Mouse (Mus musculus) liver, postnatal 0 days (tissue): ENCODE results near the gene Tlr2. TPM values are rescaled to one million over a fixed set of nuclear protein-coding genes. Genes with fewer than 3 reads are reported as not detected.

Experiments used
- ATAC-seq: fragments of 200-750 bp; cut with Nextera tagmentation; 2 replicates; pipeline ENCODE4 v1.8.0; 2017; ENCODE audit warnings: mild to moderate bottlenecking, moderate library complexity
- DNase-seq: peaks from one replicate; pipeline ENCODE4 v3.0.0-alpha.2; 2016
- H3K27ac ChIP-seq: fragments of 300-500 bp; sonication (generic); 2 replicates; pipeline ENCODE4 v1.5.1; 2014; ENCODE audit warnings: antibody characterized with exemption, moderate library complexity, mild to moderate bottlenecking, low read depth
- H3K27me3 ChIP-seq: fragments of 300-500 bp; sonication (generic); 2 replicates; pipeline ENCODE4 v1.6.1; 2014; ENCODE audit warnings: low read length, control low read depth, mixed read lengths; ENCODE audit not compliant: insufficient read depth
- H3K36me3 ChIP-seq: fragments of 300-500 bp; sonication (generic); replicated peaks from 2 replicates; pipeline ENCODE4 v1.6.1; 2014; ENCODE audit warnings: mild to moderate bottlenecking, control low read depth, low read length, moderate library complexity, mixed read lengths; ENCODE audit not compliant: insufficient read depth
- H3K4me1 ChIP-seq: fragments of 300-500 bp; sonication (generic); 2 replicates; pipeline ENCODE4 v1.6.1; 2014; ENCODE audit warnings: antibody characterized with exemption, mild to moderate bottlenecking, control low read depth; ENCODE audit not compliant: insufficient read depth
- H3K4me2 ChIP-seq: fragments of 300-500 bp; sonication (generic); 2 replicates; pipeline ENCODE4 v1.6.1; 2014; ENCODE audit warnings: low read depth, mild to moderate bottlenecking, low read length, moderate library complexity, mixed read lengths
- H3K4me3 ChIP-seq: fragments of 300-500 bp; sonication (generic); 2 replicates; pipeline ENCODE4 v1.5.1; 2014; ENCODE audit warnings: low read depth, low read length
- H3K9ac ChIP-seq: fragments of 300-500 bp; sonication (generic); replicated peaks from 2 replicates; pipeline ENCODE4 v1.6.1; 2014; ENCODE audit warnings: mild to moderate bottlenecking, moderate library complexity
- H3K9me3 ChIP-seq: fragments of 300-500 bp; sonication (generic); 2 replicates; pipeline ENCODE4 v1.6.1; 2016; ENCODE audit warnings: mild to moderate bottlenecking, control low read depth, low read length, mixed read lengths
- CTCF ChIP-seq: sonication (generic); IDR thresholded peaks from 2 replicates; pipeline ENCODE4 v1.5.1; 2016; ENCODE audit warnings: antibody characterized with exemption, low read depth
- EP300 ChIP-seq: IDR thresholded peaks from 2 replicates; pipeline ENCODE4 v1.6.1; 2016; ENCODE audit warnings: antibody characterized with exemption, low read depth, mild to moderate bottlenecking
- WGBS: fragments of 180-500 bp; shearing (Covaris S2); extraction: QIAGEN DNeasy Blood & Tissue Kit; methylation state at CpG from one replicate; pipeline ENCODE4 v1.1.7; 2014; ENCODE audit not compliant: insufficient replicate concordance; 5-methylcytosine and 5-hydroxymethylcytosine counted together
- polyA plus RNA-seq: library from polyadenylated mRNA; unstranded; fragments of >200 nt; fragmentation: Nextera tagmentation; extraction: Ambion mirVana; gene quantifications from 2 replicates; pipeline ENCODE4 v1.2.1, GENCODE M21; 2015

Tlr2 gene
- polyA plus RNA-seq, 1 experiment from 2014 or later, result 2.1 TPM

- 78% methylated on average over 7 of the region's 7 CpGs for WGBS
- DNase-seq (no peak), ATAC-seq (no peak)
- no peak overlapping the region for H3K9ac ChIP-seq
- H3K9me3 ChIP-seq, result no peaks in the 10 kb centered on the region
- no peak overlapping the region for H3K4me2 ChIP-seq
- TF ChIP-seq EP300, result no peak
- no peak for TF ChIP-seq CTCF
- H3K4me3 ChIP-seq, result no peak overlapping the region
- no peaks in the 10 kb centered on the region for H3K36me3 ChIP-seq
- H3K4me1 ChIP-seq, result peaks cover 5% of the 10 kb centered on the region; the same call in 1 of the 2 replicates
- no peak overlapping the region for H3K27ac ChIP-seq
- peaks cover 21% of the 10 kb centered on the region for H3K27me3 ChIP-seq
Measured at GRCm38 (mm10) chr3:83787776-83788305, 53.7 kb downstream of the Tlr2 start.

- DNase-seq, result no peak
- Histone ChIP-seq H3K4me3 (no peak overlapping the region), H3K4me1 (peaks cover 5% of the 10 kb centered on the region; the same call in 1 of the 2 replicates), H3K27me3 (peaks cover 21% of the 10 kb centered on the region), H3K9me3 (no peaks in the 10 kb centered on the region), H3K4me2 (no peak overlapping the region), H3K9ac (no peak overlapping the region), H3K27ac (no peak overlapping the region), H3K36me3 (no peaks in the 10 kb centered on the region)
- TF ChIP-seq EP300 (no peak), CTCF (no peak)
- 72% methylated on average over 2 of the region's 2 CpGs for WGBS
- ATAC-seq, result no peak
Measured at GRCm38 (mm10) chr3:83787086-83787485, 54.5 kb downstream of the Tlr2 start.

Other genes with a start within 250 kb of the Tlr2 start
- 1.0 and 1.6 TPM in 2 replicates for gene Sfrp2, start 75.4 kb downstream of the Tlr2 start, polyA plus RNA-seq
- 19.1 and 20.2 TPM in 2 replicates for gene Tmem131l, start 198.4 kb upstream of the Tlr2 start, polyA plus RNA-seq